Mouse (Mus musculus) intestine, postnatal 0 days (tissue): Measurements from ENCODE around the gene Cited4. TPM values are rescaled to one million over a fixed set of nuclear protein-coding genes. Genes with fewer than 3 reads are reported as not detected.

ENCODE experiments used
- ATAC-seq: fragments of 200-750 bp; cut with Nextera tagmentation; 2 replicates; pipeline ENCODE4 v1.8.0; 2017; ENCODE audit warnings: mild to moderate bottlenecking, moderate TSS enrichment, moderate library complexity
- H3K27ac ChIP-seq: fragments of 300-500 bp; sonication (generic); 2 replicates; pipeline ENCODE4 v1.5.1; 2014; ENCODE audit warnings: mild to moderate bottlenecking, low read depth, low read length, moderate library complexity
- H3K27me3 ChIP-seq: fragments of 300-500 bp; sonication (generic); replicated peaks from 2 replicates; pipeline ENCODE4 v1.6.1; 2014; ENCODE audit warnings: low read length, mixed read lengths; ENCODE audit not compliant: control insufficient read depth, insufficient read depth
- H3K36me3 ChIP-seq: fragments of 300-500 bp; sonication (generic); 2 replicates; pipeline ENCODE4 v1.6.1; 2014; ENCODE audit warnings: mild to moderate bottlenecking, moderate library complexity; ENCODE audit not compliant: control insufficient read depth, insufficient read depth
- H3K4me1 ChIP-seq: fragments of 300-500 bp; sonication (generic); replicated peaks from 2 replicates; pipeline ENCODE4 v1.6.1; 2014; ENCODE audit warnings: antibody characterized with exemption, low read length, mixed read lengths; ENCODE audit not compliant: control insufficient read depth, insufficient read depth
- H3K4me2 ChIP-seq: fragments of 300-500 bp; sonication (generic); replicated peaks from 2 replicates; pipeline ENCODE4 v1.6.1; 2014; ENCODE audit warnings: low read depth, mild to moderate bottlenecking, moderate library complexity
- H3K4me3 ChIP-seq: fragments of 300-500 bp; sonication (generic); 2 replicates; pipeline ENCODE4 v1.5.1; 2014; ENCODE audit warnings: low read depth, low read length
- H3K9ac ChIP-seq: fragments of 300-500 bp; sonication (generic); 2 replicates; pipeline ENCODE4 v1.6.1; 2014; ENCODE audit warnings: mild to moderate bottlenecking, low read depth, low read length
- H3K9me3 ChIP-seq: fragments of 300-500 bp; sonication (generic); 2 replicates; pipeline ENCODE4 v1.6.1; 2016; ENCODE audit warnings: mixed run types; ENCODE audit not compliant: control insufficient read depth
- CTCF ChIP-seq: sonication (generic); IDR thresholded peaks from 2 replicates; pipeline ENCODE4 v1.5.1; 2016; ENCODE audit warnings: low read depth, mild to moderate bottlenecking, control low read depth, antibody characterized with exemption, moderate library complexity
- WGBS: fragments of 180-500 bp; shearing (Covaris S2); extraction: QIAGEN DNeasy Blood & Tissue Kit; methylation state at CpG from one replicate; pipeline ENCODE4 v1.1.7; 2014; 5-methylcytosine and 5-hydroxymethylcytosine counted together
- polyA plus RNA-seq: library from polyadenylated mRNA; unstranded; fragments of >200 nt; fragmentation: Nextera tagmentation; extraction: Ambion mirVana; gene quantifications from 2 replicates; pipeline ENCODE4 v1.2.1, GENCODE M21; 2015

Gene Cited4
- polyA plus RNA-seq, 1 experiment from 2014 or later = 1.7 TPM

- no peak overlapping the region for H3K4me2 ChIP-seq
- 68% methylated on average over 3 of the region's 3 CpGs for WGBS
- no peak for ATAC-seq
- TF ChIP-seq CTCF = no peak
- H3K27ac ChIP-seq = no peak overlapping the region
- peaks cover 10% of the 10 kb centered on the region; the same call in 1 of the 2 replicates for H3K27me3 ChIP-seq
- H3K4me3 ChIP-seq = no peak overlapping the region
- no peaks in the 10 kb centered on the region for H3K9me3 ChIP-seq
- no peak overlapping the region for H3K9ac ChIP-seq
- no peaks in the 10 kb centered on the region for H3K36me3 ChIP-seq
- H3K4me1 ChIP-seq = no peaks in the 10 kb centered on the region
Measured at GRCm38 (mm10) chr4:120643899-120644298, 22.5 kb upstream of the Cited4 start.

DNA sequence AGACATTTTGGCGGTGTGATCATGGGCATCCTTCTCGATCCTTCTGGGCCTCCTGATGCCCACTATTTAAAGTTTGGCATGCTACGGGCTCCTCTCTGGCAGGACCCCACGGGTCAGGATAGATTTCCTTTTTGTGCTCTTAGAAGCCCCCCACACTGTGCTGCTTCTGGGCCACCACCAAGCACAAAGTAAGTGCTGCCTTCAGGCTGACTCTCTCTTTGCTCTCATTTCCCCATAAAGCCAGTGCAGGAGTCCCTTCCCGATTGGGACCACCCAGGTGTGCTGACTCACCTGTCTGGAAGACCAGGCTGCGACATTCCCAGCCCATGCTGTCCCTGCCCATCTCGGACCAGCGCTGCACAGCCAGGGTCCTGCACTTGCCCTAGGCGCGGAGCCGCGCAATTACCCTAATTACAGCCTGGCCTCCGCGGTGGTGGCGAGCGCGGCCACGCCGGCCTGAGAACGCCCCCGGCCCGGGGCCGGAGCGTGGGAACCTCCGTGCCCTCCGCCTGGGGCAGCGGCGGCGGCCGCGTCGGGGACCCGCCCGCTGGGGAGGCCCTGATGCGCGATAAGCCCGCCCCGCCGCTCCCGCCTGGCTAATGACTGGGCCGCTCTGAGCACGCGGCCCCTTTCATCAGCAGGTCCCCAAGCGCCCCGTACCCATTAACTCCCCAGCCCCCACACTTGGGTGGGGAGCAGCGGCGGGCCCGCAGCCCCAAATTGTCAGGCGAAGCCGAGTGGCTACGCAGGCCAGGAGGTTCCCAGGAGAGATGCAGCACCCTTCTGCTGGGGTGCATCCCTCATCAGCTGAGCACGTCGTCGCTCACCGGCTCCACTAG, 16.8 kb upstream of the Cited4 start:
- ATAC-seq = no peak
- Histone ChIP-seq H3K27me3 (peaks cover 32% of the 10 kb centered on the region), H3K4me2 (peak overlapping the region; percentile 70), H3K9me3 (no peaks in the 10 kb centered on the region), H3K4me1 (no peaks in the 10 kb centered on the region), H3K36me3 (no peaks in the 10 kb centered on the region), H3K27ac (no peak overlapping the region), H3K4me3 (peak overlapping the region; percentile 43), H3K9ac (peak overlapping the region; percentile 31; the same call in 1 of the 2 replicates)
- 5% methylated on average over 55 of the region's 55 CpGs for WGBS
- no peak for TF ChIP-seq CTCF

DNA sequence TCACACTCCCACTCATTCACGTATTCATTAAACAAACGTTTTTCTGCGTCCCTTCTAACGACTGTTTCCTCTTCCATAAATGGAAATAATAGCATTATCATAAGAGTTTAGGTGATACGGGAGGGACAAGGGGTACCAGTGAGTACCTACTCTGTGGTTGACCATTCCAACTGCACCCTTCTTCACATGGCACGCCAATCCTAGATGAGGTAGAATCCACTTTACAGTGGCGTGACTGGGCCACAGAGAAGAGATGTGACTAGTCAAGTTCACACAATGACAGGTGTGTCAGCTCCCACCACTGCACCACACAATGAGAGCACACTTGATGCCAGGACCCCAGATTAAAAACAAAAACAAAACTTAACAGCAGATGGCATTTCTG, 16.2 kb upstream of the Cited4 start:
- Histone ChIP-seq H3K4me3 (peak overlapping the region; percentile 43), H3K9me3 (no peaks in the 10 kb centered on the region), H3K27ac (no peak overlapping the region), H3K4me1 (no peaks in the 10 kb centered on the region), H3K27me3 (peaks cover 32% of the 10 kb centered on the region), H3K36me3 (no peaks in the 10 kb centered on the region), H3K9ac (no peak overlapping the region), H3K4me2 (peak overlapping the region; percentile 70)
- TF ChIP-seq CTCF = no peak
- no peak for ATAC-seq
- WGBS = 23% methylated on average over 7 of the region's 7 CpGs

GRCm38 (mm10) chr4:120655898-120656297, 10.5 kb upstream of the Cited4 start:
- no peaks in the 10 kb centered on the region for H3K36me3 ChIP-seq
- no peaks in the 10 kb centered on the region for H3K4me1 ChIP-seq
- H3K9ac ChIP-seq = no peak overlapping the region
- no peak for ATAC-seq
- no peak for TF ChIP-seq CTCF
- H3K4me2 ChIP-seq = no peak overlapping the region
- H3K4me3 ChIP-seq = no peak overlapping the region
- H3K27ac ChIP-seq = no peak overlapping the region
- H3K27me3 ChIP-seq = peaks cover 2% of the 10 kb centered on the region; the same call in 1 of the 2 replicates
- no peaks in the 10 kb centered on the region for H3K9me3 ChIP-seq
- WGBS = 75% methylated on average over 8 of the region's 8 CpGs

GRCm38 (mm10) chr4:120660485-120660884, 5.9 kb upstream of the Cited4 start:
- H3K36me3 ChIP-seq = no peaks in the 10 kb centered on the region
- no peaks in the 10 kb centered on the region for H3K27me3 ChIP-seq
- no peak for TF ChIP-seq CTCF
- no peaks in the 10 kb centered on the region for H3K4me1 ChIP-seq
- no peak overlapping the region for H3K4me2 ChIP-seq
- no peak for ATAC-seq
- H3K9me3 ChIP-seq = no peaks in the 10 kb centered on the region
- no peak overlapping the region for H3K9ac ChIP-seq
- no peak overlapping the region for H3K27ac ChIP-seq
- no peak overlapping the region for H3K4me3 ChIP-seq
- WGBS = 69% methylated on average over 4 of the region's 4 CpGs

DNA sequence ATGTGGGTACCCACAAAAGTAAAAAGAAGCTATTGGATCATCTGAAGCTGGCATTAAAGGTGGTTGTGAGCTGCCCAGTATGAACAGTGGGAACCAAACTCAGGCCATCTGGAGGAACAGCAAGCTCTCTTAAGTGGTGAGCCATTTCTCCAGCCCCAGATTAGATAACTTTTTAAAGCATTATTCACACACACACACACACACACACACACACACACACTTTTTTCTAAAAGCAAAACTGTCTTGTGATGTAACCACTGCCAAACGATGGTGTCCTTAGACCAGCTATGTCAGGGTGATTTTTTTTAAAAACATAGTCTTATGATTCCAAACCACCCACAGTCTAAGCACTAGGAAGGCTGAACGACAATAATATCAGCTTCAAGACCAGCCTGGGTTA, 1.8 kb upstream of the Cited4 start:
- no peaks in the 10 kb centered on the region for H3K36me3 ChIP-seq
- H3K4me2 ChIP-seq = no peak overlapping the region
- no peak overlapping the region for H3K27ac ChIP-seq
- ATAC-seq = no peak
- TF ChIP-seq CTCF = no peak
- no peaks in the 10 kb centered on the region for H3K9me3 ChIP-seq
- no peaks in the 10 kb centered on the region for H3K27me3 ChIP-seq
- H3K4me1 ChIP-seq = 0 out of 2 replicates have a peak, but pooled peaks cover 5% of the 10 kb centered on the region
- H3K9ac ChIP-seq = no peak overlapping the region
- 80% methylated on average over 2 of the region's 2 CpGs for WGBS
- no peak overlapping the region for H3K4me3 ChIP-seq
